Mouse (Mus musculus): ENCODE results near the gene Pfkm. TPM values are rescaled to one million over a fixed set of nuclear protein-coding genes. Genes with fewer than 3 reads are reported as not detected.
A peak's percentile ranks its signal among the peaks of the same experiment; 100 is the strongest.

The Pfkm gene
- polyA plus RNA-seq, 1 experiment: 471 TPM

- WGBS: under 1% methylated on average over 18 of the region's 18 CpGs
- peaks cover 3% of the 10 kb centered on the region; the same call in 1 of the 2 replicates for H3K4me1 ChIP-seq (ENCODE audit: control insufficient read depth, insufficient read depth, low read length)
- TF ChIP-seq CTCF (IDR thresholded peaks at IDR 0.05; ENCODE audit: borderline replicate concordance, insufficient read depth, low read depth, low read length) (no peak), POLR2A (IDR thresholded peaks at IDR 0.05; ENCODE audit: borderline replicate concordance, insufficient read depth, low read length) (no peak)
- peak within 1 kb of the TSS; percentile 67; the same call in 1 of the 2 replicates for H3K27ac ChIP-seq (ENCODE audit: insufficient read depth, low read length)
- DNase-seq: peak in 1 of 2 experiments; percentile 35
- H3K4me3 ChIP-seq (replicated peaks; ENCODE audit: insufficient read depth, low read depth, low read length): peak within 1 kb of the TSS; percentile 97
- H3K27me3 ChIP-seq (ENCODE audit: control insufficient read depth, insufficient read depth, low read length): no peaks in the 10 kb centered on the region
Measured at GRCm38 (mm10) chr15:98166963-98167644, 74.7 kb downstream of the Pfkm start, which contains the start of gene Ccdc184. TSS of gene Ccdc184 (plus strand) at chr15:98167158.

GRCm38 (mm10) chr15:98167645-98168621 is 75.5 kb downstream of the Pfkm start:
- peak; percentile 93 to 94 for DNase-seq
- Histone ChIP-seq H3K4me3 (replicated peaks; ENCODE audit: insufficient read depth, low read depth, low read length) (peak overlapping the region; percentile 97), H3K4me1 (ENCODE audit: control insufficient read depth, insufficient read depth, low read length) (peaks cover 3% of the 10 kb centered on the region; the same call in 1 of the 2 replicates), H3K27ac (ENCODE audit: insufficient read depth, low read length) (peak overlapping the region; percentile 67; the same call in 1 of the 2 replicates), H3K27me3 (ENCODE audit: control insufficient read depth, insufficient read depth, low read length) (no peaks in the 10 kb centered on the region)
- TF ChIP-seq POLR2A (IDR thresholded peaks at IDR 0.05; ENCODE audit: borderline replicate concordance, insufficient read depth, low read length) (peak; percentile 88), CTCF (IDR thresholded peaks at IDR 0.05; ENCODE audit: borderline replicate concordance, insufficient read depth, low read depth, low read length) (no peak)
- 1% methylated on average over 69 of the region's 69 CpGs for WGBS

GRCm38 (mm10) chr15:98168622-98169004 is 76.2 kb downstream of the Pfkm start:
- peaks cover 3% of the 10 kb centered on the region; the same call in 1 of the 2 replicates for H3K4me1 ChIP-seq (ENCODE audit: control insufficient read depth, insufficient read depth, low read length)
- no peak for TF ChIP-seq POLR2A (IDR thresholded peaks at IDR 0.05; ENCODE audit: borderline replicate concordance, insufficient read depth, low read length)
- no peak for TF ChIP-seq CTCF (IDR thresholded peaks at IDR 0.05; ENCODE audit: borderline replicate concordance, insufficient read depth, low read depth, low read length)
- 18% methylated on average over 19 of the region's 19 CpGs for WGBS
- no peak for DNase-seq
- peak overlapping the region; percentile 97 for H3K4me3 ChIP-seq (replicated peaks; ENCODE audit: insufficient read depth, low read depth, low read length)
- no peaks in the 10 kb centered on the region for H3K27me3 ChIP-seq (ENCODE audit: control insufficient read depth, insufficient read depth, low read length)
- no peak overlapping the region for H3K27ac ChIP-seq (ENCODE audit: insufficient read depth, low read length)

- Histone ChIP-seq H3K27ac (ENCODE audit: insufficient read depth, low read length) (no peak overlapping the region), H3K4me1 (ENCODE audit: control insufficient read depth, insufficient read depth, low read length) (peaks cover 3% of the 10 kb centered on the region; the same call in 1 of the 2 replicates)
- WGBS: 20% methylated on average over 7 of the region's 7 CpGs
Measured at GRCm38 (mm10) chr15:98170365-98170764, 78.0 kb downstream of the Pfkm start.

GRCm38 (mm10) chr15:98170917-98171316 is 78.5 kb downstream of the Pfkm start:
- H3K27ac ChIP-seq (ENCODE audit: insufficient read depth, low read length): no peak overlapping the region
- H3K27me3 ChIP-seq (ENCODE audit: control insufficient read depth, insufficient read depth, low read length): no peaks in the 10 kb centered on the region
- peaks cover 3% of the 10 kb centered on the region; the same call in 1 of the 2 replicates for H3K4me1 ChIP-seq (ENCODE audit: control insufficient read depth, insufficient read depth, low read length)
- 73% methylated on average over 9 of the region's 9 CpGs for WGBS
- no peak for DNase-seq
- H3K4me3 ChIP-seq (replicated peaks; ENCODE audit: insufficient read depth, low read depth, low read length): no peak overlapping the region
- TF ChIP-seq CTCF (IDR thresholded peaks at IDR 0.05; ENCODE audit: borderline replicate concordance, insufficient read depth, low read depth, low read length) (no peak), POLR2A (IDR thresholded peaks at IDR 0.05; ENCODE audit: borderline replicate concordance, insufficient read depth, low read length) (no peak)

More at GRCm38 (mm10) chr15:98170365-98170764, 78.0 kb downstream of the Pfkm start:
- TF ChIP-seq CTCF (IDR thresholded peaks at IDR 0.05; ENCODE audit: borderline replicate concordance, insufficient read depth, low read depth, low read length): no peak
- no peak for TF ChIP-seq POLR2A (IDR thresholded peaks at IDR 0.05; ENCODE audit: borderline replicate concordance, insufficient read depth, low read length)
- DNase-seq: no peak
- H3K27me3 ChIP-seq (ENCODE audit: control insufficient read depth, insufficient read depth, low read length): no peaks in the 10 kb centered on the region
- H3K4me3 ChIP-seq (replicated peaks; ENCODE audit: insufficient read depth, low read depth, low read length): no peak overlapping the region

GRCm38 (mm10) chr15:98172113-98172512 is 79.7 kb downstream of the Pfkm start:
- TF ChIP-seq CTCF (IDR thresholded peaks at IDR 0.05; ENCODE audit: borderline replicate concordance, insufficient read depth, low read depth, low read length): no peak
- TF ChIP-seq POLR2A (IDR thresholded peaks at IDR 0.05; ENCODE audit: borderline replicate concordance, insufficient read depth, low read length): no peak
- DNase-seq: no peak
- Histone ChIP-seq H3K27ac (ENCODE audit: insufficient read depth, low read length) (no peak overlapping the region), H3K4me1 (ENCODE audit: control insufficient read depth, insufficient read depth, low read length) (peaks cover 3% of the 10 kb centered on the region; the same call in 1 of the 2 replicates), H3K4me3 (replicated peaks; ENCODE audit: insufficient read depth, low read depth, low read length) (no peak overlapping the region), H3K27me3 (ENCODE audit: control insufficient read depth, insufficient read depth, low read length) (no peaks in the 10 kb centered on the region)
- 78% methylated on average over 5 of the region's 5 CpGs for WGBS

GRCm38 (mm10) chr15:98173821-98174220 is 81.4 kb downstream of the Pfkm start:
- TF ChIP-seq POLR2A (IDR thresholded peaks at IDR 0.05; ENCODE audit: borderline replicate concordance, insufficient read depth, low read length): no peak
- peak; percentile 48; the same call in 1 of the 2 replicates for TF ChIP-seq CTCF (IDR thresholded peaks at IDR 0.05; ENCODE audit: borderline replicate concordance, insufficient read depth, low read depth, low read length)

More at GRCm38 (mm10) chr15:98173821-98174220, 81.4 kb downstream of the Pfkm start:
- DNase-seq: peak in 1 of 2 experiments; percentile 63
- WGBS: 31% methylated on average over 8 of the region's 8 CpGs
- Histone ChIP-seq H3K27me3 (ENCODE audit: control insufficient read depth, insufficient read depth, low read length) (no peaks in the 10 kb centered on the region), H3K4me3 (replicated peaks; ENCODE audit: insufficient read depth, low read depth, low read length) (no peak overlapping the region), H3K27ac (ENCODE audit: insufficient read depth, low read length) (no peak overlapping the region), H3K4me1 (ENCODE audit: control insufficient read depth, insufficient read depth, low read length) (peaks cover 3% of the 10 kb centered on the region; the same call in 1 of the 2 replicates)

Data from cerebellum, adult 2 months (tissue).